8 mouse cellular contexts compared by ENCODE assay signal in the genomic region with DNA sequence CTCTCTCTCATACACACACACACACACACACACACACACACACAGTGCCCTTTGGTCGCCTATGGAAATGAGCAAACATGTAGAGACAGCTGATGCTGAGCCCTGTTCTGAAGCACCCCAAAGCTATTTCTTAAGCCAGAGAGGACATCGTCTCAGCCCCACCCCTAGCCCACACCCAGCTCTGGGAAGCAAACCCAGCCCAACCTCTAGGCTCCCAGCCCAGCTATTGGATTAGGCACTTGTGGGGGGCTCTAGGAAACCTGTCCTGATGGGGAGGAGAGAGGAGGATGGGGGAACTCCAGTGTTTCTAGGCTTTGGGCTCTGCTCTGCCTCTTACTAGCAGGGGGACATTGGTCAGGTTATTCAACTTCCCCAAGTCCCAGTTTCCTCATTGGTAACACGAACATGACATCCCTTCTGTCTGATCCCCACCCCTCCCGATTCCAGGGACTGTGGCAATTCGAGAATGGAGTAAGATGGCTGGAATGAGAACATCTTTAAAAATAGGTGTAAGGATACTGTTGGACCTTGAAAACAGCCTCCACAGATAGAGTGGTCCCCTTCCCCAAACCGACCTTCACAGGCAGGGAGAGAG. TPM values are rescaled to one million over a fixed set of nuclear protein-coding genes. Genes with fewer than 3 reads are reported as not detected.
DNase-seq lines count a peak whose midpoint lies in the region; ATAC-seq and TF ChIP-seq lines count a peak whose summit lies in the region.

No protein-coding gene starts in this region.

- H3K27ac ChIP-seq in forebrain, embryonic 16.5 days (ENCODE audit: low read length): no peak overlapping the region
- H3K27ac ChIP-seq in liver, embryonic 16.5 days (ENCODE audit: low read length): peak overlapping the region; percentile 96
- no peak overlapping the region for H3K27ac ChIP-seq in thymus, adult 2 months (ENCODE audit: control insufficient read depth, insufficient read depth, low read length)

- no peak for TF ChIP-seq POLR2A in thymus, adult 2 months (IDR thresholded peaks at IDR 0.05; ENCODE audit: control insufficient read depth, extremely low read depth, insufficient read depth, low read length, poor library complexity)

- H3K9me3 ChIP-seq in G1E (replicated peaks): peaks cover 7% of the 10 kb centered on the region
- H3K9me3 ChIP-seq in forebrain, embryonic 16.5 days (ENCODE audit: control insufficient read depth, low read length): no peaks in the 10 kb centered on the region
- no peaks in the 10 kb centered on the region for H3K9me3 ChIP-seq in liver, embryonic 16.5 days (replicated peaks; ENCODE audit: control insufficient read depth, low read length)

- H3K36me3 ChIP-seq in G1E (replicated peaks): peaks cover 54% of the 10 kb centered on the region
- H3K36me3 ChIP-seq in forebrain, embryonic 16.5 days (ENCODE audit: control insufficient read depth, insufficient read depth): peaks cover 8% of the 10 kb centered on the region
- peaks cover 17% of the 10 kb centered on the region for H3K36me3 ChIP-seq in liver, embryonic 16.5 days (ENCODE audit: control insufficient read depth, insufficient read depth)
- H3K36me3 ChIP-seq in thymus, adult 2 months (ENCODE audit: control insufficient read depth, insufficient read depth, low read length): peaks cover 5% of the 10 kb centered on the region

- no peaks in the 10 kb centered on the region for H3K27me3 ChIP-seq in G1E (ENCODE audit: insufficient read depth, low read length)
- no peaks in the 10 kb centered on the region for H3K27me3 ChIP-seq in forebrain, embryonic 16.5 days (replicated peaks; ENCODE audit: control insufficient read depth, insufficient read depth, low read length)
- H3K27me3 ChIP-seq in liver, embryonic 16.5 days (ENCODE audit: control insufficient read depth, insufficient read depth, low read depth, low read length): no peaks in the 10 kb centered on the region; the same call in 1 of the 2 replicates
- peaks cover 20% of the 10 kb centered on the region for H3K27me3 ChIP-seq in thymus, adult 2 months (ENCODE audit: control insufficient read depth, insufficient read depth, low read length)

- ATAC-seq in G1E (ENCODE audit: extremely low read depth, insufficient number of reproducible peaks, low FRiP score, poor library complexity, severe bottlenecking): no peak
- ATAC-seq in forebrain, embryonic 16.5 days: no peak
- peak; percentile 56 for ATAC-seq in liver, embryonic 16.5 days (ENCODE audit: low read depth)

- peak overlapping the region; percentile 98; the same call in 1 of the 2 replicates for H3K4me3 ChIP-seq in G1E (ENCODE audit: low read depth, low read length)
- peak overlapping the region; percentile 4 for H3K4me3 ChIP-seq in forebrain, embryonic 16.5 days (replicated peaks; ENCODE audit: low read length)
- H3K4me3 ChIP-seq in liver, embryonic 16.5 days (ENCODE audit: low read depth, low read length): peak overlapping the region; percentile 75
- no peak overlapping the region for H3K4me3 ChIP-seq in thymus, adult 2 months (ENCODE audit: control insufficient read depth, insufficient read depth, low read length)

- H3K4me1 ChIP-seq in G1E (ENCODE audit: insufficient read depth, low read depth, low read length): peaks cover 78% of the 10 kb centered on the region
- H3K4me1 ChIP-seq in forebrain, embryonic 16.5 days (replicated peaks; ENCODE audit: control insufficient read depth, insufficient read depth, low read length): peaks cover 26% of the 10 kb centered on the region
- peaks cover 34% of the 10 kb centered on the region for H3K4me1 ChIP-seq in liver, embryonic 16.5 days (ENCODE audit: control insufficient read depth, low read depth, low read length)
- peaks cover 15% of the 10 kb centered on the region for H3K4me1 ChIP-seq in thymus, adult 2 months (replicated peaks; ENCODE audit: control insufficient read depth, insufficient read depth, low read length)

- TF ChIP-seq CTCF in G1E (IDR thresholded peaks at IDR 0.05; ENCODE audit: low read depth, low read length): no peak
- TF ChIP-seq CTCF in thymus, adult 2 months (IDR thresholded peaks at IDR 0.05; ENCODE audit: borderline replicate concordance, control insufficient read depth, extremely low read depth, insufficient read depth, low read length, poor library complexity): no peak

- 12% methylated on average over 6 of the region's 6 CpGs for WGBS in forebrain, embryonic 16.5 days
- WGBS in liver, embryonic 16.5 days (ENCODE audit: insufficient replicate concordance): 9% methylated on average over 6 of the region's 6 CpGs
- WGBS in thymus, adult 2 months: 18% methylated on average over 6 of the region's 6 CpGs

- peak; percentile 29 to 41 for DNase-seq in adrenal gland, postnatal 36 days
- DNase-seq in adrenal gland, postnatal 25 days: no peak
- no peak for DNase-seq in G1E (ENCODE audit: low spot score)
- no peak for DNase-seq in thymus, postnatal 4 days
- no peak for DNase-seq in thymus, adult 2 months
- no peak for DNase-seq in cerebellum, adult 9-11 months

- peak overlapping the region; percentile 95 for H3K4me2 ChIP-seq in forebrain, embryonic 16.5 days (ENCODE audit: low read length)
- H3K4me2 ChIP-seq in liver, embryonic 16.5 days (ENCODE audit: low read depth, low read length): peak overlapping the region; percentile 88

- H3K9ac ChIP-seq in forebrain, embryonic 16.5 days (replicated peaks; ENCODE audit: low read depth, low read length): peak overlapping the region; percentile 27; the same call in 1 of the 2 replicates
- peak overlapping the region; percentile 95 for H3K9ac ChIP-seq in liver, embryonic 16.5 days (ENCODE audit: low read depth, low read length)

RNA-seq across cellular contexts. Expression of a gene that starts 2.1 kb away (rescaled TPM):
- 10 to 100 TPM; 28.2 to 32.6 TPM for total RNA-seq in adrenal gland, postnatal 36 days (2021)
- 39.1 and 43.4 TPM in 2 replicates for total RNA-seq in adrenal gland, postnatal 25 days (2021)
- total RNA-seq in G1E (2014; fragmentation: Nextera tagmentation) (29.1 and 58.5 TPM in 2 replicates), G1E (2017) (1.8 and 3.6 TPM in 2 replicates)
- polyA plus RNA-seq in G1E (2012): 18.4 and 20.3 TPM in 2 replicates
- polyA plus RNA-seq in forebrain, embryonic 16.5 days (2015; fragmentation: Nextera tagmentation; extraction: Ambion mirVana): 16.9 and 21.8 TPM in 2 replicates
- 16.0 and 17.9 TPM in 2 replicates for polyA plus RNA-seq in liver, embryonic 16.5 days (2015; fragmentation: Nextera tagmentation; extraction: Ambion mirVana)
- 1.2 and 2.7 TPM in 2 replicates for polyA plus RNA-seq in thymus, adult 2 months (2012; rRNA removed)

RNA-seq across cellular contexts. Expression of a gene that starts 18.0 kb away (rescaled TPM):
- 10 to 100 TPM; 14.9 to 32.2 TPM for total RNA-seq in adrenal gland, postnatal 36 days (2021)
- total RNA-seq in adrenal gland, postnatal 25 days (2021): 18.5 and 34.8 TPM in 2 replicates
- total RNA-seq in G1E (2014; fragmentation: Nextera tagmentation) (not detected in 2 replicates), G1E (2017) (0.05 TPM in 1 of 2 replicates, not detected in the other)
- polyA plus RNA-seq in G1E (2012): 0.02 and 0.03 TPM in 2 replicates
- 4.3 and 5.2 TPM in 2 replicates for polyA plus RNA-seq in forebrain, embryonic 16.5 days (2015; fragmentation: Nextera tagmentation; extraction: Ambion mirVana)
- 4.3 and 5.0 TPM in 2 replicates for polyA plus RNA-seq in liver, embryonic 16.5 days (2015; fragmentation: Nextera tagmentation; extraction: Ambion mirVana)
- 13.4 and 16.2 TPM in 2 replicates for polyA plus RNA-seq in thymus, adult 2 months (2012; rRNA removed)

RNA-seq across cellular contexts. Expression of a gene that starts 19.1 kb away (rescaled TPM):
- total RNA-seq in adrenal gland, postnatal 36 days (2021): 10 to 100 TPM; 18.9 to 24.4 TPM
- total RNA-seq in adrenal gland, postnatal 25 days (2021): 23.6 and 29.3 TPM in 2 replicates
- total RNA-seq in G1E (2014; fragmentation: Nextera tagmentation): 26.3 and 46.1 TPM in 2 replicates
- 22.0 and 23.1 TPM in 2 replicates for total RNA-seq in G1E (2017)
- polyA plus RNA-seq in G1E (2012): 5.4 and 8.4 TPM in 2 replicates
- polyA plus RNA-seq in forebrain, embryonic 16.5 days (2015; fragmentation: Nextera tagmentation; extraction: Ambion mirVana): 34.1 and 35.6 TPM in 2 replicates
- polyA plus RNA-seq in liver, embryonic 16.5 days (2015; fragmentation: Nextera tagmentation; extraction: Ambion mirVana): 10.1 and 12.6 TPM in 2 replicates
- 71.1 and 71.9 TPM in 2 replicates for polyA plus RNA-seq in thymus, adult 2 months (2012; rRNA removed)

RNA-seq across cellular contexts. Expression of a gene that starts 33.7 kb away (rescaled TPM):
- 10 to 100 TPM; 37.6 to 50.6 TPM for total RNA-seq in adrenal gland, postnatal 36 days (2021)
- total RNA-seq in adrenal gland, postnatal 25 days (2021): 43.3 and 48.8 TPM in 2 replicates
- total RNA-seq in G1E (2014; fragmentation: Nextera tagmentation) (9.5 and 19.3 TPM in 2 replicates), G1E (2017) (6.3 TPM in 2 replicates)
- polyA plus RNA-seq in G1E (2012): 35.8 and 40.9 TPM in 2 replicates
- polyA plus RNA-seq in forebrain, embryonic 16.5 days (2015; fragmentation: Nextera tagmentation; extraction: Ambion mirVana): 29.0 and 31.4 TPM in 2 replicates
- 7.8 and 9.1 TPM in 2 replicates for polyA plus RNA-seq in liver, embryonic 16.5 days (2015; fragmentation: Nextera tagmentation; extraction: Ambion mirVana)
- polyA plus RNA-seq in thymus, adult 2 months (2012; rRNA removed): 94.1 and 110 TPM in 2 replicates

RNA-seq across cellular contexts. Expression of a gene that starts 35.1 kb away (rescaled TPM):
- total RNA-seq in adrenal gland, postnatal 36 days (2021): not detected
- 0.27 TPM in 1 of 2 replicates, not detected in the other for total RNA-seq in adrenal gland, postnatal 25 days (2021)
- total RNA-seq in G1E (2014; fragmentation: Nextera tagmentation): not detected in 2 replicates
- not detected in 2 replicates for total RNA-seq in G1E (2017)
- not detected in 2 replicates for polyA plus RNA-seq in G1E (2012)
- 0.53 and 0.73 TPM in 2 replicates for polyA plus RNA-seq in forebrain, embryonic 16.5 days (2015; fragmentation: Nextera tagmentation; extraction: Ambion mirVana)
- polyA plus RNA-seq in liver, embryonic 16.5 days (2015; fragmentation: Nextera tagmentation; extraction: Ambion mirVana): 0.04 and 0.14 TPM in 2 replicates
- 0.55 and 0.59 TPM in 2 replicates for polyA plus RNA-seq in thymus, adult 2 months (2012; rRNA removed)

Comparison
In these comparisons a context has a peak if more than half of its experiments do, and no peak if none do; other contexts are left out.
1. DNase-seq: peak in adrenal gland, postnatal 36 days (2 of 2); none in adrenal gland, postnatal 25 days (single experiment), G1E (single experiment), thymus, postnatal 4 days (single experiment), thymus, adult 2 months (single experiment) and cerebellum, adult 9-11 months (single experiment).